Mouse (Mus musculus): ENCODE measurements around the gene Vwa8. TPM values are rescaled to one million over a fixed set of nuclear protein-coding genes. Genes with fewer than 3 reads are reported as not detected.

Gene Vwa8
- polyA plus RNA-seq, 1 experiment from 2014 or later: 7.9 TPM

DNA sequence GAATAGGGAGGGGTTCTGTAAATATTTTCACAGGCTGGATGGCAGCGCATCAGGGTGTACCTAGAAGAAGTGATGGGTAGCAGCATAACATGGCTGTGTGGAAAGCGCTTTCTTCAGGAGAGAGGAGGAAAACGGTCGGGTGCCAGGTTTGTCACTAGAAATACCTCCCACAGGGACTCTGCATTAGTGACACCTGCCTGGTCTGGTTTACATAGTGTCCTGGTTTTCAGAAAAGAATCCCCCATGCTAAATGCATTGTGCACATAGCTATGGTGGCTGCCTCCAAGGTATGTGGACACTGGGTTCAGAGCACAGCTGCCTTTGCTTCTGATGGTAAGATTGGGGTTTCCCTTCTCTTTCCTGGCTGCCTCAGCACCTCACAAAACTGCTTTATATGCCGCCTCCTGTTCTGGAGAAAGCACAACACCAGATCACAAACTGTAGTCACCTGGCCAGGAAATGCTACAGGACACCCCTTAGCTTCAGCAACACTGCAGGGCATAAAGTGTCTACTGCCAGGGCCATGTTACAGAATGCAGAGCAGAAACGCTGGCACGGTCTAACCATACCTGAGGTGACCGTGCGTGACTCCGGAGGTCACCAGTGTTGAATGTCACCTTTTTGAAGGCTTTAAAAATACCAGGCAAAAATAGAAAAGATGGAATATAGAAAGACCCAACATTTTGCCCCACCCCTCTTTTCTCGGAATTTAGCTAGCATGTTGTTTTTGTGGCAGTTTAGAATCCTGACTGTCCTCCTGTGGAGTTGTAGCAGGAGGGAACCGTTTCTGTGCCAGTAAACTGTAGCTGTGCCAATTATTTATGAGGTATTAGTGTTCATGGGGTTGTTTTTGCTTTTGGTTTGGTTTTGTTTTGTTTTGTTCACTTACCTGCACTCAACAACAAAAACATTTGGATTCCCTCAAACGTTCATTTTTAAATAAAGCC is 295.7 kb downstream of the Vwa8 start:
- H3K36me3 ChIP-seq (replicated peaks): no peaks in the 10 kb centered on the region
- no peak for ATAC-seq (ENCODE audit: insufficient read depth)
- no peaks in the 10 kb centered on the region for H3K9me3 ChIP-seq (replicated peaks)
- no peaks in the 10 kb centered on the region for H3K27me3 ChIP-seq
- H3K4me1 ChIP-seq (replicated peaks): no peaks in the 10 kb centered on the region
- no peak overlapping the region for H3K4me2 ChIP-seq
- no peak overlapping the region for H3K27ac ChIP-seq (replicated peaks)
- 74% methylated on average over 13 of the region's 13 CpGs for WGBS (ENCODE audit: insufficient replicate concordance)
- H3K9ac ChIP-seq: no peak overlapping the region
- H3K4me3 ChIP-seq (replicated peaks): no peak overlapping the region

DNA sequence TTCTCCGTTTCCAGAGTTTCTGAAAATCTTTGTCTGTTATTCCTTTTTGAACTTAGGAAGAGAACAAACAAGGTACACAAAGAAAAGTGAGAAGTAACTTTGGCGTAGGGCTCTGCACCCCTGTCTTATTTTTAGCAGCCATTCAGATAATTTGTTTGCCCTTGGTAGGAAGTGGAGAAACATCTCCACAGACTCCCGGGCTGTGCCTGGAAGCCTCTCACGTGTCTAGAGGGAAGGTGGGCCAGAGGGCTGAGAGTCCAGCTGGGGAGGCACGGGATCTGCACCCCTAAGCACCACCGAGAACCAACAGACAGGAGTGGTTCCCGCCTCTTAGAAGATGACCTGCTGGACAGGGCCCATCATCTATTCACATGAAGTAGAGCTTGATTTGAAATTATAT is 302.9 kb downstream of the Vwa8 start:
- H3K27ac ChIP-seq (replicated peaks): no peak overlapping the region
- H3K9ac ChIP-seq: no peak overlapping the region
- no peaks in the 10 kb centered on the region for H3K36me3 ChIP-seq (replicated peaks)
- H3K9me3 ChIP-seq (replicated peaks): no peaks in the 10 kb centered on the region
- no peak overlapping the region for H3K4me2 ChIP-seq
- WGBS (ENCODE audit: insufficient replicate concordance): 56% methylated on average over 7 of the region's 7 CpGs
- no peaks in the 10 kb centered on the region for H3K27me3 ChIP-seq
- no peaks in the 10 kb centered on the region for H3K4me1 ChIP-seq (replicated peaks)
- no peak for ATAC-seq (ENCODE audit: insufficient read depth)
- H3K4me3 ChIP-seq (replicated peaks): no peak overlapping the region

DNA sequence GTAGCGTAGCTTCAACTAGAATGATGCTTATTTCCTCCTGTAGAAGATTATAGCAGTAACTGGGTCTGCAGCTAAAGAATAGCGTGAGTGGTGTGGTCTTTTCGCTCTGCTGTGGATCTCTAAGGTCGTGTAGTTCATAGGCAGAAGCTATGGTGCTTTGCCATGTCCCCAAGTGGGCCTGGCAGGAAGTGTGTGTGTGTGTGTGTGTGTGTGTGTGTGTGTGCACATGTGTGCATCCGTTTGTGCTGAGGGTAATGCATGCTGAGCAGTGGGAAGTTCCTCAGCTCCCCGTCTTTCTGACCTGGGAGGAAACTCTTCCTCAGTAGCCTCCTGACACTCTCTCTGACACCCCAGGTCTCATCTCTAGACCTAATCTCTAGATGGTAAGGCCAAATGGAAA is 305.0 kb downstream of the Vwa8 start:
- no peaks in the 10 kb centered on the region for H3K4me1 ChIP-seq (replicated peaks)
- no peak overlapping the region for H3K4me3 ChIP-seq (replicated peaks)
- no peak for ATAC-seq (ENCODE audit: insufficient read depth)
- no peaks in the 10 kb centered on the region for H3K36me3 ChIP-seq (replicated peaks)
- H3K9ac ChIP-seq: no peak overlapping the region
- no peak overlapping the region for H3K4me2 ChIP-seq
- 43% methylated on average over 6 of the region's 6 CpGs for WGBS (ENCODE audit: insufficient replicate concordance)
- no peaks in the 10 kb centered on the region for H3K27me3 ChIP-seq
- H3K9me3 ChIP-seq (replicated peaks): no peaks in the 10 kb centered on the region
- H3K27ac ChIP-seq (replicated peaks): no peak overlapping the region

DNA sequence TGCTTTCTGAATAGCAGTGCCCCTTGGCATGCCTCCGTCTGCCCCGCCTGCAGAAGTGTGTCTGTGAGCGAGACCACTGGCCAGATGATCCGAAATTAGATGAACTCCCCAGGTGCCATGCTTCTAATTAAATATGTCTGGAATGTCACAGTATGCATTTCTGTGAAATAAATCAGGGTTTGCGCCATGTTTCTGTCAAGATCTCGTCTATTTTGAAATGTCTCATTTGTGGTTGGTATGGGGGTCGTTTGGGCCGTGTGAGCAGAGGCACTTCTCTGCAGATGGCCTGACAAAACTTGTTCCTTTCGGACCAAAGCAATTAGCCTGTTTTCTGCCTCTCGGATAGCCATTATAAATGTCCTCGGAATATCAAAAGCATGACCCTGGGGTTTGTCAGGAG is 306.1 kb downstream of the Vwa8 start:
- Histone ChIP-seq H3K9me3 (replicated peaks) (no peaks in the 10 kb centered on the region), H3K27ac (replicated peaks) (no peak overlapping the region), H3K36me3 (replicated peaks) (no peaks in the 10 kb centered on the region), H3K9ac (no peak overlapping the region), H3K4me2 (no peak overlapping the region), H3K4me1 (replicated peaks) (no peaks in the 10 kb centered on the region), H3K4me3 (replicated peaks) (no peak overlapping the region), H3K27me3 (no peaks in the 10 kb centered on the region)
- ATAC-seq (ENCODE audit: insufficient read depth): no peak
- WGBS (ENCODE audit: insufficient replicate concordance): 60% methylated on average over 11 of the region's 11 CpGs

DNA sequence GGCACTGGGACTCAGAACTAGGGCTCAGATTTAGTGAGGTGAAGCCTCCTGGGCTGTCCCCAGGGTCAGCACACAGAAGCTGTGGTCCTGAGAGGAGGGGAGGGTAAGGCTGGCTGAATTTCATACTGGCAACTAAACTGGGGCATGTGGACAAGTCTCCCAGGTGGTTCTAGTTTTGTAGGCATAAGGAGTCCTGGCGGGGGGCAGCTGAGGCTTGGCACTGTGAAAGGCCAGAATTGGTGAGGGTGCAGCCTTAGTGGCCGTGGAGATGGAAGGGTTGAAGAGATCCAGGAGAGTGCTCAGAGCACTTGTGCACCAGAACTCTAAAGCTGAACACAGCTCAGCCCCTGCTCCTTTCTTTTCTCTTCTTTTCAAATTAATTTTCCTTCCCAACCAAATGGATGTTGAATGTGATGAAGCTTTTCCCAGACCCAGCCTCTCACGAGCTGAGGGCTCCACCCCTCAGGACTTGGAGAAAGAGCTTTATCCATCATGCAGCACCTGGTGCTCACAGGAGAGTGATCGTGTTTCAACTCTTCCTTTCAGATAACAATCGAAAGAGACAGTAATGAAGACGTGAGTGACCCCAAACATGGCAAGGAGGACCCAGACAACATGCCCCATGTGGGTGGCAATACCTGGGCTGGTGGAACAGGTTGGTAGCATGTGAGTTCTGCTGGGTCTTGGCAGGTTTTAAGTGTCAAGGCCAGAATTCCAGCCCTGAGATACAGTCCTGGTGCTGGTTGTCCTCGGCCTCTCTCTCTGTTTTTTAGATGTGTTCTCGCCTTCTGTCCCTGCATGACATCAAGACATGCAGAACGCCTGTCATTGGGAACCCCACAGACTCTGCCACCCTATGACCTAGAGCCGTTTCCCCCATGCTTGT is 307.9 kb downstream of the Vwa8 start:
- Histone ChIP-seq H3K36me3 (replicated peaks) (no peaks in the 10 kb centered on the region), H3K9me3 (replicated peaks) (no peaks in the 10 kb centered on the region), H3K9ac (no peak overlapping the region), H3K27me3 (no peaks in the 10 kb centered on the region), H3K27ac (replicated peaks) (no peak overlapping the region), H3K4me2 (no peak overlapping the region), H3K4me3 (replicated peaks) (no peak overlapping the region), H3K4me1 (replicated peaks) (no peaks in the 10 kb centered on the region)
- no peak for ATAC-seq (ENCODE audit: insufficient read depth)
- 55% methylated on average over 10 of the region's 10 CpGs for WGBS (ENCODE audit: insufficient replicate concordance)

DNA sequence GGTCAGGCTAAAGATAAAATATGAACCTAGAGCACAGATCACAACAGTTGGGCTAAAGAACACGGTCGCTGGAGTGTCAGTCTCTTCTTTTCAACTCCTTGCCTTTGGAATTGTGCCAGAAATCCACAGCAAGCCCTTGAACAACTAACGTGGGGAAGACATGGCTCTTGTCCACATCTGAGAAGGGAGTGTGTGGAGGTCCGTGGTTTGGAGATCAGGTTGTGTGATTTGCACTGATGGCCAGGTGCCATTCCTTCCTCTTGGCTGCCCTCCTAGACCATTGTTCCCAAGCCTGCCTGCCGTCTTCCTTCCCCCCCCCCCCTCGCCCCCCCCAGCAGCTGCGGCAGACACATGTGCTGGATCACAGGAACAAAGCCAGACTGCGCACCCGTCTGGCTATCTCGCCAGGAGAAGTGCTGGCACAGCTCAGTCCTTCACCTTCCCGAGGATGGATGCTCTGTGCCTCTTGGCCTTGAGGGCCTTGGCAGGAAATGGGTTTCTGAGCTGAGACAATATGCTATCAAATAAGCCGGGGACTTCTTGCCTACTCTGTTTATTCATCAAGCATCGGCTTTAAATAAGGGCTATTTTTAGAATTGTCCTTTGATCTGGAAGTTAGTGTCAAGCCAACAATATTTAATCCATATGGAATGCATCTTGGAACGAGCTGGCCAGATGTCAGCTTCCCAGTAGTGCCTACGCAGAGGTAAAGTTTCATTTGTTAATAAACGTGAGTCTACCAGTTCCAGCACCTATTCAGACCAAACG is 308.8 kb downstream of the Vwa8 start:
- Histone ChIP-seq H3K27ac (replicated peaks) (no peak overlapping the region), H3K36me3 (replicated peaks) (no peaks in the 10 kb centered on the region), H3K9ac (no peak overlapping the region), H3K9me3 (replicated peaks) (no peaks in the 10 kb centered on the region), H3K4me1 (replicated peaks) (no peaks in the 10 kb centered on the region), H3K4me3 (replicated peaks) (no peak overlapping the region), H3K4me2 (no peak overlapping the region), H3K27me3 (no peaks in the 10 kb centered on the region)
- no peak for ATAC-seq (ENCODE audit: insufficient read depth)
- WGBS (ENCODE audit: insufficient replicate concordance): 63% methylated on average over 17 of the region's 17 CpGs

DNA sequence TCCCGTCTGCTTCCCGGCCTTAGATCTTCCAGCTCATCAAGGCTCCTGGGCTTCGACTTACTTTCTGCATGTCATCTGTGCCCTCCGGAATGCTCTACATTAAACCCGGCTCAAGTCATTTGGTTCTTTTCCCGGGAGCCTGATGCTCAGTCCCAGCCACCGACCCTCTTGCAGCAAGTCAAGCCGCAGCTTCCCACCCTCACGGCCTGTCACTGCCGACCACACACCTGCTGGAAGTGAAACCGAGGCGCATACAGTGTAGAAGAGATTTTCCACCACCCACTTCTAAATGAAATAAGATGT is 309.3 kb downstream of the Vwa8 start:
- no peak overlapping the region for H3K27ac ChIP-seq (replicated peaks)
- no peaks in the 10 kb centered on the region for H3K27me3 ChIP-seq
- no peaks in the 10 kb centered on the region for H3K36me3 ChIP-seq (replicated peaks)
- 75% methylated on average over 12 of the region's 12 CpGs for WGBS (ENCODE audit: insufficient replicate concordance)
- H3K9me3 ChIP-seq (replicated peaks): no peaks in the 10 kb centered on the region
- no peak overlapping the region for H3K4me3 ChIP-seq (replicated peaks)
- no peaks in the 10 kb centered on the region for H3K4me1 ChIP-seq (replicated peaks)
- no peak for ATAC-seq (ENCODE audit: insufficient read depth)
- no peak overlapping the region for H3K9ac ChIP-seq
- H3K4me2 ChIP-seq: no peak overlapping the region

DNA sequence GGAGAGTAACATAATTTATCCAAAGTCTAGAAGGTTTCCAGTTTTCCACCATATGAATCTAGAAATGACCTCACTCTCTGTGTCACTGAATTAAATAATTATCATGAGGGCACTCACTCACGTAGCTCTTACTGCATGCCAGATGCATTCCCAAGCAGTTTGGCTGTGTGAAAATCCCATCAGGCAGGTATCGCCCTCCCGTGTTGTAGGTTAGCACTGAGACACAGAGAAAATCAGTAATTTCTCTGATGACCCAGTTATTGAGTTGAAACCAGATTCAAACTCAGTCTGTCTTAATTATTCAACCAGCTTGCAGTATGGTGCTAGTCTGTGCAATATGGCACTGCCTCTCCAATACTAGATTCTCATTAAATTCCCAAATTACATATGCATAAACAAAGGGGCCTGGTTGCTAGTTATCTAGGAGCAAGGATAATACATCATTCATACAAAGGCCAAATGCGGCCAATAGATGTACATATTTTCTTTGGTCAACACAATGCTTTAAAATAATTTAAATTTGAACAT is 309.9 kb downstream of the Vwa8 start:
- no peak overlapping the region for H3K27ac ChIP-seq (replicated peaks)
- no peaks in the 10 kb centered on the region for H3K36me3 ChIP-seq (replicated peaks)
- no peaks in the 10 kb centered on the region for H3K9me3 ChIP-seq (replicated peaks)
- no peak overlapping the region for H3K4me3 ChIP-seq (replicated peaks)
- 73% methylated on average over 4 of the region's 4 CpGs for WGBS (ENCODE audit: insufficient replicate concordance)
- ATAC-seq (ENCODE audit: insufficient read depth): no peak
- H3K4me1 ChIP-seq (replicated peaks): no peaks in the 10 kb centered on the region
- H3K9ac ChIP-seq: no peak overlapping the region
- H3K27me3 ChIP-seq: no peaks in the 10 kb centered on the region
- H3K4me2 ChIP-seq: no peak overlapping the region

DNA sequence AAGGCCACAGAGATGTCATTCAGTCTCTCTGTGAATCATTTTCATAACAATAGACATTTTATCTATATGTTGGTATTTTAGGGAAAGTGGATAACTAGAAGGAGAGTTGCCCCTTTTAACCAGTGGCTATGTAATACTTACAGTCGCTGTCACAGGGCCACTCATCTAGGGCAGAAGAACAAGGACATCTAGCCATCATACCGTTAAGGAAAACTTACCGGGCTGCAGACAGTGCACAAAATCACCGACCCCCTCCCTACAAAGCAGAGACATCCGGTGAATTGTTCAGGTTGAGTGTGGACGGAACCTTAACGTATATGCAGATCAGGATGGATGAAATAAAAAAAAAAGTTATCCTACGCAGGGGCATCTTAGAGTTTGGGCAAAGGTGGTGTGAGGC is 310.6 kb downstream of the Vwa8 start:
- ATAC-seq (ENCODE audit: insufficient read depth): no peak
- H3K27ac ChIP-seq (replicated peaks): no peak overlapping the region
- no peak overlapping the region for H3K4me3 ChIP-seq (replicated peaks)
- H3K4me2 ChIP-seq: no peak overlapping the region
- H3K36me3 ChIP-seq (replicated peaks): no peaks in the 10 kb centered on the region
- no peaks in the 10 kb centered on the region for H3K9me3 ChIP-seq (replicated peaks)
- WGBS (ENCODE audit: insufficient replicate concordance): 76% methylated on average over 8 of the region's 8 CpGs
- H3K4me1 ChIP-seq (replicated peaks): no peaks in the 10 kb centered on the region
- no peaks in the 10 kb centered on the region for H3K27me3 ChIP-seq
- no peak overlapping the region for H3K9ac ChIP-seq

DNA sequence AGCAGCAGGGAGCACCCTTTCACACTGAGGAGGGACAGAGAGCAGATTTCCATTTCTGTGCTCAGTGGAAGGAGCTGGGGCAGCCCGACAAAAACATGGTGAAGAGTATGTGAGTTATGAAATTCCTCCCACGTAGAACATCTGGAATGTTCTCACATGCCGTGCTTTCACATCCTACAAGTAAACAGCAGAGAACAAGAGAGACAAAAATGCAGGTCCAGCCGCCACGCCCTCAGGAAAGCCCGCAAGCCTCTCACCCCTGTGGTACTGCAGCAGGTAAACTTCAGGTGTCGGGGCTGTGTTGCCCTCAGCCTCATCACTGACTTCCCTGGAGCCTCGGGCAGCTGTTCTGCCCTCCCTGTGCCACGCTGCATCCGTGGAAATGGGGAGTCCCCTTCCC is 311.6 kb downstream of the Vwa8 start:
- no peak overlapping the region for H3K27ac ChIP-seq (replicated peaks)
- H3K4me1 ChIP-seq (replicated peaks): no peaks in the 10 kb centered on the region
- no peaks in the 10 kb centered on the region for H3K9me3 ChIP-seq (replicated peaks)
- no peak overlapping the region for H3K4me2 ChIP-seq
- ATAC-seq (ENCODE audit: insufficient read depth): no peak
- no peaks in the 10 kb centered on the region for H3K27me3 ChIP-seq
- no peak overlapping the region for H3K4me3 ChIP-seq (replicated peaks)
- 72% methylated on average over 10 of the region's 10 CpGs for WGBS (ENCODE audit: insufficient replicate concordance)
- H3K36me3 ChIP-seq (replicated peaks): no peaks in the 10 kb centered on the region
- H3K9ac ChIP-seq: no peak overlapping the region

DNA sequence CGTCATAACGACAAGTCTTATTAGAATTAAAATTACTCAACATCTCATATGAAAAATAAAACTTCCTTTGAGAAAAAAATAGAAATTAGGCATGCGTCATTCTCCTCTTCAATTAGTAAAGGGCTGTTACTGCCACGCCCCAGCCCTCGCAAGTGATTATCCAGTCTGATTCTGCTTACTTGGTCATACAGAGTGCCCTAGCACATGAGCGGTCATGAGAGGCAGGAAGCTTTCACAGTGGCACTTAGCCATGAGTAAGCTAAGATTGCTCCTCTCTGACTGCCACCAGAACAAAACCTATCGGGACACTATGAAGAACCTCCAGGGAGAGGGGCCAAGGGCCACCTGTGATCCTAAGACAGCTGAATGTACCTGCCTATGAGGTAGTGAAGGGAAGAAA is 312.1 kb downstream of the Vwa8 start:
- WGBS (ENCODE audit: insufficient replicate concordance): 74% methylated on average over 7 of the region's 7 CpGs
- H3K4me2 ChIP-seq: no peak overlapping the region
- H3K4me1 ChIP-seq (replicated peaks): no peaks in the 10 kb centered on the region
- H3K4me3 ChIP-seq (replicated peaks): no peak overlapping the region
- H3K36me3 ChIP-seq (replicated peaks): no peaks in the 10 kb centered on the region
- no peak overlapping the region for H3K9ac ChIP-seq
- no peak overlapping the region for H3K27ac ChIP-seq (replicated peaks)
- H3K27me3 ChIP-seq: no peaks in the 10 kb centered on the region
- ATAC-seq (ENCODE audit: insufficient read depth): no peak
- H3K9me3 ChIP-seq (replicated peaks): no peaks in the 10 kb centered on the region
